Mouse (Mus musculus): ENCODE data around the gene Fibcd1. TPM values are rescaled to one million over a fixed set of nuclear protein-coding genes. Genes with fewer than 3 reads are reported as not detected.

Fibcd1 gene
- polyA plus RNA-seq, 1 experiment, result 0.81 TPM

GRCm38 (mm10) chr2:31822524-31823371 lies 23.1 kb downstream of the Fibcd1 start:
- Histone ChIP-seq H3K36me3 (ENCODE audit: control insufficient read depth, insufficient read depth, low read length) (no peaks in the 10 kb centered on the region), H3K27ac (ENCODE audit: control insufficient read depth, insufficient read depth, low read length) (no peak overlapping the region), H3K27me3 (ENCODE audit: control insufficient read depth, insufficient read depth, low read length) (no peaks in the 10 kb centered on the region), H3K4me1 (replicated peaks; ENCODE audit: control insufficient read depth, insufficient read depth, low read length) (peaks cover 41% of the 10 kb centered on the region), H3K4me3 (ENCODE audit: control insufficient read depth, insufficient read depth, low read length) (no peak overlapping the region)
- no peak for TF ChIP-seq POLR2A (IDR thresholded peaks at IDR 0.05; ENCODE audit: control insufficient read depth, extremely low read depth, insufficient read depth, low read length, poor library complexity)
- no peak for TF ChIP-seq CTCF (IDR thresholded peaks at IDR 0.05; ENCODE audit: borderline replicate concordance, control insufficient read depth, extremely low read depth, insufficient read depth, low read length, poor library complexity)
- no peak for DNase-seq
- WGBS, result 37% methylated on average over 39 of the region's 39 CpGs

GRCm38 (mm10) chr2:31815367-31815766 lies 30.4 kb downstream of the Fibcd1 start:
- Histone ChIP-seq H3K27me3 (ENCODE audit: control insufficient read depth, insufficient read depth, low read length) (no peaks in the 10 kb centered on the region), H3K27ac (ENCODE audit: control insufficient read depth, insufficient read depth, low read length) (no peak overlapping the region), H3K4me3 (ENCODE audit: control insufficient read depth, insufficient read depth, low read length) (no peak overlapping the region), H3K4me1 (replicated peaks; ENCODE audit: control insufficient read depth, insufficient read depth, low read length) (peaks cover 29% of the 10 kb centered on the region), H3K36me3 (ENCODE audit: control insufficient read depth, insufficient read depth, low read length) (no peaks in the 10 kb centered on the region)
- WGBS, result 33% methylated on average over 5 of the region's 5 CpGs
- TF ChIP-seq POLR2A (IDR thresholded peaks at IDR 0.05; ENCODE audit: control insufficient read depth, extremely low read depth, insufficient read depth, low read length, poor library complexity) (no peak), CTCF (IDR thresholded peaks at IDR 0.05; ENCODE audit: borderline replicate concordance, control insufficient read depth, extremely low read depth, insufficient read depth, low read length, poor library complexity) (peak; percentile 91; the same call in 1 of the 2 replicates)
- peak; percentile 72 for DNase-seq

- Histone ChIP-seq H3K27me3 (ENCODE audit: control insufficient read depth, insufficient read depth, low read length) (no peaks in the 10 kb centered on the region), H3K27ac (ENCODE audit: control insufficient read depth, insufficient read depth, low read length) (no peak overlapping the region), H3K4me3 (ENCODE audit: control insufficient read depth, insufficient read depth, low read length) (no peak overlapping the region), H3K36me3 (ENCODE audit: control insufficient read depth, insufficient read depth, low read length) (no peaks in the 10 kb centered on the region), H3K4me1 (replicated peaks; ENCODE audit: control insufficient read depth, insufficient read depth, low read length) (peaks cover 34% of the 10 kb centered on the region)
- WGBS, result 16% methylated on average over 7 of the region's 7 CpGs
- TF ChIP-seq POLR2A (IDR thresholded peaks at IDR 0.05; ENCODE audit: control insufficient read depth, extremely low read depth, insufficient read depth, low read length, poor library complexity) (no peak), CTCF (IDR thresholded peaks at IDR 0.05; ENCODE audit: borderline replicate concordance, control insufficient read depth, extremely low read depth, insufficient read depth, low read length, poor library complexity) (no peak)
- DNase-seq, result peak; percentile 44
Measured at GRCm38 (mm10) chr2:31814699-31815098, 31.1 kb downstream of the Fibcd1 start.

- no peak overlapping the region for H3K27ac ChIP-seq (ENCODE audit: control insufficient read depth, insufficient read depth, low read length)
- 97% methylated on average over 4 of the region's 4 CpGs for WGBS
- no peaks in the 10 kb centered on the region for H3K36me3 ChIP-seq (ENCODE audit: control insufficient read depth, insufficient read depth, low read length)
- no peak overlapping the region for H3K4me3 ChIP-seq (ENCODE audit: control insufficient read depth, insufficient read depth, low read length)
- TF ChIP-seq CTCF (IDR thresholded peaks at IDR 0.05; ENCODE audit: borderline replicate concordance, control insufficient read depth, extremely low read depth, insufficient read depth, low read length, poor library complexity) (no peak), POLR2A (IDR thresholded peaks at IDR 0.05; ENCODE audit: control insufficient read depth, extremely low read depth, insufficient read depth, low read length, poor library complexity) (no peak)
- H3K4me1 ChIP-seq (replicated peaks; ENCODE audit: control insufficient read depth, insufficient read depth, low read length), result peaks cover 34% of the 10 kb centered on the region
- DNase-seq, result no peak
- no peaks in the 10 kb centered on the region for H3K27me3 ChIP-seq (ENCODE audit: control insufficient read depth, insufficient read depth, low read length)
Measured at GRCm38 (mm10) chr2:31813641-31814040, 32.2 kb downstream of the Fibcd1 start.

- WGBS, result 41% methylated on average over 14 of the region's 14 CpGs
- H3K27ac ChIP-seq (ENCODE audit: control insufficient read depth, insufficient read depth, low read length), result no peak overlapping the region
Measured at GRCm38 (mm10) chr2:31811086-31811958, 34.5 kb downstream of the Fibcd1 start.

GRCm38 (mm10) chr2:31810444-31810843 lies 35.4 kb downstream of the Fibcd1 start, which contains the start of gene Qrfp:
TSS of gene Qrfp (minus strand) at chr2:31810580.
- DNase-seq, result no peak
- H3K4me3 ChIP-seq (ENCODE audit: control insufficient read depth, insufficient read depth, low read length), result no peak within 1 kb of the TSS; the same call in 1 of the 2 replicates
- TF ChIP-seq POLR2A (IDR thresholded peaks at IDR 0.05; ENCODE audit: control insufficient read depth, extremely low read depth, insufficient read depth, low read length, poor library complexity) (no peak), CTCF (IDR thresholded peaks at IDR 0.05; ENCODE audit: borderline replicate concordance, control insufficient read depth, extremely low read depth, insufficient read depth, low read length, poor library complexity) (no peak)
- WGBS, result 21% methylated on average over 12 of the region's 12 CpGs
- no peaks in the 10 kb centered on the region for H3K27me3 ChIP-seq (ENCODE audit: control insufficient read depth, insufficient read depth, low read length)
- H3K4me1 ChIP-seq (replicated peaks; ENCODE audit: control insufficient read depth, insufficient read depth, low read length), result peaks cover 32% of the 10 kb centered on the region
- H3K36me3 ChIP-seq (ENCODE audit: control insufficient read depth, insufficient read depth, low read length), result no peaks in the 10 kb centered on the region
- H3K27ac ChIP-seq (ENCODE audit: control insufficient read depth, insufficient read depth, low read length), result no peak within 1 kb of the TSS

More at GRCm38 (mm10) chr2:31811086-31811958, 34.5 kb downstream of the Fibcd1 start:
- Histone ChIP-seq H3K4me1 (replicated peaks; ENCODE audit: control insufficient read depth, insufficient read depth, low read length) (peaks cover 34% of the 10 kb centered on the region), H3K4me3 (ENCODE audit: control insufficient read depth, insufficient read depth, low read length) (no peak overlapping the region), H3K27me3 (ENCODE audit: control insufficient read depth, insufficient read depth, low read length) (no peaks in the 10 kb centered on the region), H3K36me3 (ENCODE audit: control insufficient read depth, insufficient read depth, low read length) (no peaks in the 10 kb centered on the region)
- DNase-seq, result no peak
- TF ChIP-seq CTCF (IDR thresholded peaks at IDR 0.05; ENCODE audit: borderline replicate concordance, control insufficient read depth, extremely low read depth, insufficient read depth, low read length, poor library complexity) (no peak), POLR2A (IDR thresholded peaks at IDR 0.05; ENCODE audit: control insufficient read depth, extremely low read depth, insufficient read depth, low read length, poor library complexity) (no peak)
